Mouse (Mus musculus): Measurements from ENCODE around the gene 2410004P03Rik.
"Not testable (repeated sequence)": the region's sequence is repeated elsewhere in the genome, so short reads cannot be mapped to it uniquely, and the experiment has no call there.

2410004P03Rik gene

DNA sequence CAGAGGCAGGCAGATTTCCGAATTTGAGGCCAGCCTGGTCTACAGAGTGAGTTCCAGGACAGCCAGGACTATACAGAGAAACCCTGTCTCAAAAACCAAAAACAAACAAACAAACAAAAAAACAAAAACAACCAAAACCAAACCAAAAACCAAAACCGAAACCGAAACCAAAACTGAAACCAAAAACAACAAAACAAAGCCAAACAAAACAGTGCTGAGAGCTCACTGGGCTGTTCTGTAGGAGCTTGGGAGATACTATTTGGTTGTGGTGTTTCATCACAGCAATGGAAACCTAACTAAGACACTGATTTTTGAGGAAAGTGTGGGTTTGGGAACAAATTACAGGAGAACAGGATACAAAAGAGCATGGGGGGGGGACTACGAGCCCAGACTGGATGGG lies 10.6 kb upstream of the 2410004P03Rik start:
- DNase-seq (ENCODE audit: low spot score in 2 of 2): no peak

DNA sequence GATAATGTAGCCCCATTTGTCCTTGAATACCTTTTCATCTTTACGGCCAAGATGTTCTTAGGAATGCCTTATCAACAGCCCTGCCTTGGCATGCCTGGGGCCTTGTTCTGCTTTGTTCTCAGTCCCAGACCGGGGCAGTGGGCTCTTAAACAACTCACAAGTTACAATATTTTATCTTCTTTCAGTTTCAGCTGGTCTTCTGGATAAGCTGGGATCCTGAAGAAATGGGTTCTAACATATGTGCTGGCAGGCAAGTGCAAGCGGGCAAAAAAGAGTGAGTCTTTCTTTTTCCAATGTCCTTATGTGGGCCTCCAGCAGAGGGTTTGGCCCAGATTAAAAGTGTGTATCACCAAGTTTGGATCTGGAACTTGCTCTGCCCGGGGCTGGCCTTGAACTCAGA lies 9.6 kb upstream of the 2410004P03Rik start:
- not testable (repeated sequence) for DNase-seq (ENCODE audit: low spot score in 2 of 2)

DNA sequence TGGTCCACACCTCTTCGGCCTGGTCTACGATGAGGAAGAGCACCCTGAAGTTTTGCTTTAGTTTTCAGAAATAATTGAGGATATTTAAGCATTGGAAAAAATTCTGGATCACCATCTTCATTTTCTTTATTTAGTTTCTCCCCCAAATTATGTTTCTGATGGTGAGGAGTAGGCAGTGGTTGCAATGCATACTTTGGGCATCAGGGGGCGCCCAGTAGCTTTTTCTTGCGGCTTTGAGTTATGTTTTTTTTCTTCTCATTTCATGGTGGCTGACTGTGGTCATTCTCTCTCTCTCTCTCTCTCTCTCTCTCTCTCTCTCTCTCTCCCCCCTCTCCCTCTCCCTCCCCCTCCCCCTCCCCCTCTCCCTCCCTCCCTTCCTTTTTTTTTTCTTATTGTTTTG lies 6.9 kb upstream of the 2410004P03Rik start:
- peak; percentile 80 to 87 for DNase-seq (ENCODE audit: low spot score in 2 of 2)

DNA sequence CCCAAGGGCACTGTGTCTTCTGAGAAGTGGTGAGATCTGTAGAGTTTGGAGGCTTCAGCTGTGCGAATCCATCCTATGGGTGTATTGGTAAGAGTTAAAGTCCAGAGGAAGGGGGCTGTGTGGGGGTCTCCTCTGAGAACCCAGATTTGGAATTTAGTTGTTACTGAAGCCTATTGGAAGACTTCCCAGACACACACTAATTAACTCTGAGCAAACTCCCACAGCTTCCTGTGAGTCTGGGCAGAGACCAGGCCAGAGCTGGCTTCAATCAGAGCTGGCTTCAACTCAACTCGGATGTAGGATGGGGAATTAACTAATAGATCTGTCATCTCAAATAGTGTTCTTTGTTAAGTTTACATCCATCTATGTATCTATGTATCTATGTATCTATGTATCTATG lies 4.2 kb upstream of the 2410004P03Rik start:
- DNase-seq (ENCODE audit: low spot score in 2 of 2): no peak

DNA sequence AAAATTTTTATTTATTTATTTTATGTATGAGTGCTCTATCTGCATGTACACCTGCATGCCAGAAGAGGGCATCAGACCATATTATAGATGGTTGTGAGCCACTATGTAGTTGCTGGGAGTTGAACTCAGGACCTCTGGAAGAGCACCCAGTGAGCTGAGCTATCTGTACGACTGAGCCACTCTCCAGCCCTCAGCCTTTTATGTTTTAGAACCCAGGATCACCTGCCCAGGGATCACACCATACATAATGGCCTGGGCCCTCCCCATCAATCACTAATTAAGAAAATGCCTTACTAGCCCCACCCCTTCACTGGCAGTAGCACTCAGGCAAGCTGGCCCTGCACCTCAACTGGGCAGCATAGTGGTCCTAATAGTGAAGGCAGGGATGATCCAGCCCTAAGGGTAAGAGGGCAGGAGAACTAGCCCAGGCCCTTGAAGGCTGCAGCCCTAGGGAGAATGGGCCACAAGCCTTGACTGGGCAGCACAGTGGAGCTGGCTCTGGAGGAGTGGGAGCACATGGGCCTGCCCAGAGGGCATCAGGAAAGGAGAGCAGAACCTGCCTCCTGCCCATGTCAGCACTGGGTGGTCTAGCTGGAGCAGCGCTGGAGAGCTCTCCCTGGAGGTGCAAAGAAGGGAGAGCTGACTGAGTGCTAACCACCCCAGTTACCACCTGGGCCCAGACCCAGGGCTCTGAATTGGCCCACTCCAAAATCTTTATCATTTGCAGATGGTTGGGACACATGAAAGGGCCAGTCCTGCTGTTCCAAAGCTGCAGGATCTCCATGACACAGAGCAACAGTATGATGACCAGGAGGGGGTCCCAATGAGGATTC lies 756 bp upstream of the 2410004P03Rik start:
- DNase-seq (ENCODE audit: low spot score in 2 of 2): no peak

DNA sequence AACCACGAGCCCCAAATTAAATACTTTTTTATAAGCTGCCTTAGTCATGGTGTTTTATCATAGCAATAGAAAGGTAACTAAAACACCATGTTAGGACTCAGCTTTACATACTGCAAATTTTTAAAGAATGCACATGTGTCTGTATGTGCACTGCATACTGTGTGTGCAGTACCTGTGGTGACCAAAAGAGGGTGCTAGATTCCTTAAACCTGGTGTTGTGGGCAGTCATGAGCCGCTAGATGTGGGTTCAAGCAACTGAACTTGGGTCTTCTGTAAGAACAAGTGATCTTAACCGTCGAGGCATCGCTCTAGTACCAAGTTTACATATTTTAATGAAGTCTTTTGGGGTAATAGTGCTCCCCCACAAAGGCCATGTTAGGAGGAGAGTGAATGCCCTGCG lies 2.1 kb downstream of the 2410004P03Rik start:
- DNase-seq (ENCODE audit: low spot score in 2 of 2): no peak

DNA sequence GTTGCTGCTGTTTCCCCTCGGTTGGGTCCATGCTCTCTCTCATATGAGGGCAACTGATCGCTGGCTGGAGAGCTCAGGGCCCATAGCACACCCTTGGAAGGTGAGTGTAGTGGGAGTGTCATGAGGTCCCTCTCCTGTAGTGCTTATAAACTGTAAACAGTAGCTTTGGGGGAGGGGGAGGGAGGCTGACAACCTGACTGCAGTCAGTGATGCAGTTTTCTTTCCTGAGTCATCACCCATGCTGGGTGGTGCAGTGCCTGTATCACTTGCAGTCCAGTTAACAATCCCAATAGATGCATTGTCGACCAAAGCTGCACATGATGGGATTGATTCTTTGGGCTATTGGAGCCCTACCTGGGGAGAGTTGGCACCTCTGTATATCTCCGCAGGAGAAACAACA lies 10.3 kb downstream of the 2410004P03Rik start:
- DNase-seq (ENCODE audit: low spot score in 2 of 2): no peak

DNA sequence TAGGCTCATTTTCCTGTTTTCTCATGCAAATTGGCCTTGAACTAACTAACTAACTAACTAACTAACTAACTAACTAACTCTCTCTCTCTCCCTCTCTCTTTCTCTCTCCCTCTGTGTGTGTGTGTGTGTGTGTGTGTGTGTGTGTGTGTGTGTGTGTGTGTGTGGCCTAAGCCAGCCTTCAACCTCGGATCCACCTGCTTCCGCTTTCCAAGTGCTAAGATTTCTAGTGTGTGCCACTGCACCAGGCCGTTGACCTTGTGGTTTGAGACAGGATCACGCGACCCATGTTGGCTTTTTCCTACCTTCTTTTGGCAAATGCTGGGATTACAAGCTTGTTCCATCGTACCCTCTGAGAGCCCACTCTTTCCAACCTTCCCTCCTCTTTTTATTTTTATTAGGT lies 10.9 kb downstream of the 2410004P03Rik start:
- DNase-seq (ENCODE audit: low spot score in 2 of 2): no peak

DNA sequence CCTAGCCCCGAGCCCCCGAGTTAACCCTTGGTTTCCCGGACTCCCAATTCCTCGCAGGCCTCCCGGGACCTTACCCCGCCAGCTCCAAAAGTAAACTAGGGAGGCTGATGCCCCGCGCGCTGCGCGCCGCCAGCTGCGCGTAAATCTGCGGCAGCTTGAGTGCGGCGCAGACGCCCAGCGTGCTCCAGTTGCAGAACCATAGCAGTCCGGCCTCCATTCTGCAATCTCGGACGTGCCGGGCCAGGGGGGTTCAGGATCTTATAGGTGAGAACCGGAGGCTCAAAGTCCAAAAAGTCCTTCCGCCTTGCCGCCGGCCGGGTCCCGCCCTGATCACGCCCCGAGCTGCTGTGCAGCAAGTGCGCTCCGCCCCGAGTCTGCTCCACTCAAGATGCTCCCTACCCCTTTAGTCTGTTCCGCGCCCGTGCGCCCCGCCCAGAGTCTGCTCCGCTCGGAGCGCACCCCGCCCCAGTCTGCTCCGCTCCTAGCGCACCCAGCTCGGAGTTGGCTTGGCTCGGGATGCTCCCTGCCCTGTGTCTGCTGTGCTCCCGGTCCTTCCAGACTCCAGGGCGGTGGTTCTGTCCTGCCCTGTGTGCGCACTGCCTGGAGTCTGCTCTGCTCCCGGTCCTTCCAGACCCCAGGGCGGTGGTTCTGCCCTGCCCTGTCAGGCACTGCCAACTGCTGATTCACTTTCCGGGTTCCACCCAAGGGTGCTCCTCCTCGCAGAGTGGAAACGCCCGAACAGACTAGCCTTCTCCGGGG lies 11.6 kb downstream of the 2410004P03Rik start, which contains the start of gene Pqlc3:
Gene Pqlc3, minus strand, starts transcription at position 670 of the 759 bp plus-strand sequence.
- DNase-seq (ENCODE audit: low spot score in 2 of 2): peak; percentile 68 to 71

DNA sequence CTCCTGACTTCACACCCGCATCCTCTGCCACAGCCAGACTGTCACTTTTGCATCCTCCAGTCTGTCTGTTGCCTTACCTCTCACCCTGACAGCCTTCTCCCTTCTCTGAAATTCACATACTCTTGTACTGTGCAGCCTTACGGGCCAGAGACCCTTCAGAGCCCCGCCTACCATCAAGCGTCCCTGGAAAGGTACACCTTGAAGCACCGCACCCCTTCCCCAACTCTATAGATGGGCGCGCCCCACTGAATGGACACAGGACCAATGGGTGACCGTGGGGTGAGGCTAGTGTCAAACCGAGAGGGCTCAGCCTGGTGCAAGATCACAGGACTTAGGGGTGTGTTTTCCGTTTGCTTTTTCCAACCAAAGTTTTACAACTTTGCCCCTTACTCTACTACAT lies 12.4 kb downstream of the 2410004P03Rik start:
- DNase-seq (ENCODE audit: low spot score in 2 of 2): no peak

DNA sequence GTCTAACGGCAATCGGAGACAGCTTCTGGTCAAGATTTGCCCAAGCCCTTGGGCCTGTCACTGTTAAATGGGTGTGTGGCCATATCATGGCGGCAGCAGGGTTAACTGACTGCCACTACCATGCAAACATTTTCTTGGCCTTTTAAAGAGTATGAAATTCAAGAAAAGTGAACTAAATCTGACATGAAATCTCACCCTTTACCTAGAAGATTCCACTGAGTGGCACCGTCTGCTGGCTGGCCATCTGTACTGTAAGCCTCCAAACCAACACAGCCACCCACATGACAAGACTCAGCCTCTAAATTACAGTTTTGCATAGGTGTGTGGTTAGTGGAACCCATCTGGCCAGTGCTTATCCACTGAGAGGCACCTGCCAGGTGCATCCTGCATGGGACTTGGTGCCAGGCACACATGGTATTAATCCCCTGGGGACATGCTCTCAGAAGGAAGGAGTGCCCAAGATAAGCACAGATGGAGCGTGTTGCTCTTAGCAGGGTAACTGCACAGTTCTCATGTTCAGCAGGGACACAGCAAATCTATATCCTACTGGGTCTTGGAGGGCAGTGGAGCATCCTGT lies 14.6 kb downstream of the 2410004P03Rik start:
- DNase-seq (ENCODE audit: low spot score in 2 of 2): peak in 1 of 2 experiments; percentile 30

DNA sequence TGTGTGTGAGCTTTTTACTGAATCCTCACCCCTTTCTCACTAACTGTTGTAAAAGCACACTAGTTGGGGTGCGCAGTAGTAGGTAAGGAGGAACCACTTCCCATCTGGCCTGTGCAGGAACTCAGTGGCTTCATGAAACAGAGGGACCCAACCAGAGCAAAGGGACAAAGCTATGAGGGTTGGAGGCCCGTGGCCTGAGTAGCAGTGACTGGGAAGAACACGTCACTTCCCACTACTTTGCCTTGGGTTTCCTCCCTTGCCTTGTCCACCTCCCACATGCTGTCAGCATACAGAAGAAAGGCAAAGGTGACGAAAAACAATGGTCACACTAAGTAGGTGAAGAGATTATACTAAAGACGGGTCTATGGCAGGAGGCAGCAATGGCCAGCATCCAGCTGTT lies 15.2 kb downstream of the 2410004P03Rik start:
- DNase-seq (ENCODE audit: low spot score in 2 of 2): no peak

DNA sequence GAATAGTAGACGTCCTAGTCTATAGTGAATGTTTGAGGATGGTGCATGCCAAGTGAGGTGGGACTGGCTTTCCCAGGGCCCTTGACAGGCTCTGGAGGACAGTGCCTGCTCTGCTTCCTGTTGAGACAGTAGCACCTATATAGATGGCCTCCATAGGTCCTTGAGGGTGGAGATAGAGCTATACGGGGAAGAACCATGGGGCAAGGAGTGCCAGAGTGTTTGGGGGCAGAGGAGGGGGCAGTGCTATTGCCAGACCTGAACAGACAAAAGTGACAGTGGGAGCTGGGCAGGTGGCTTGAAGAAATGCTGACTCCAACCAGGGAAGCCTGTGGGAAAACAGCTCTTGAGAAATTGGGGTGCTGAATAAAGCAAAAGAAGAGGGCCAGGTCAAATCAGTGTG lies 17.2 kb downstream of the 2410004P03Rik start:
- no peak for DNase-seq (ENCODE audit: low spot score in 2 of 2)

DNA sequence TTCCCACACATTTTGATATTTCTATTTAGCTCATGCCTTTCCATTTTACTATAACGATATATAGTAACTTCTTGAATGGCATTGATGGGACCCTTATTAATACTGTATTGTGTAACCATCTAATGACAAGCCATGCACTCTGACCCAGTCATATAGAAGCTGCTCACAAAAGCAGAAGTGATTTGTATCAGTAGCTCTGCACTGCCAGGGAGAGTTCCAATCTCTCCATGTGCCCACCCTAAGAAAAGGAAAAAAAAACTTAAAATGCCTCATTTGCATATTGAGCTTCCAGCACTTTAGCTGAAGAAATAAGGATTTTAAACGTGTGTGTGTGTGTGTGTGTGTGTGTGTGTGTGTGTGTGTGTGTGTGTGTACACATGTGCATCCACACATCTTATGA lies 19.2 kb downstream of the 2410004P03Rik start:
- DNase-seq (ENCODE audit: low spot score in 2 of 2): no peak

DNA sequence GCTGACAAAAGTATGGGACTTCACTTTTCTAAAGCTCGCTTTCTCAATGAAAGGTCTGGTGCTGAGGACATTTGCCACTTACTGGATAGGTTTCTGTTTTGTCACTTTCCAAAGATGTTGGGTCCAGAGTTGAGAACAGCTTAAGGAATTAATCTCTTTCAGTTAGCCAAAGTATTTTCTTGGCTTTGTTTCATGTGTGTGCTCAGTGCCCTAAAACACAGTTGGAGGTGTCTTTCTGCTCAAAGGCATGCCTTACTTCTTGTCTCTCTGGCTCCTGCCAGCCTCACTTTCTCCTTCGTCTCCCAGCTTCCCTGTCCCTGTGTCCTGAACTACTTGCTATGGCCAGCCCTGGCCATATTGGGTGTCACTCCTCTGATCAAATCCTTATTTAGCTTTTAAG lies 20.2 kb downstream of the 2410004P03Rik start:
- DNase-seq (ENCODE audit: low spot score in 2 of 2): no peak

DNA sequence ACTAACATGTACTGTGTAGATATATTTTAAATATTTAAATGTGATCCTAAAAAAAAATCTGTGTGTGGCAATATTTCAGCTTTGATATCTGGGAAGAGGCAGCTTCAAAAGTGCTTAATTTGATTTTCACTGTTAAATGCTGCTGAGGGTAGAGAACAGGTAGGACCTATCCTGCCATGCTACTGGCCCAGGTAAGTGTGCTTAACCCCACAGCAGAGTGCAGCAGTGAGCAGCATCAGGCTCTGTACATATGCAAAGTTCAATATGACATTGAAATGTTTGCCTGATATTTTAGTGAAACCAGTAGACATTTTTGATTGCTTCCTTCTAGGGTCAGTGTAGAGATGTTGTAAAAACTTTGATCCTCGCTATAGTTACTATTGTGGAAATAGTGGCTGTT lies 25.7 kb downstream of the 2410004P03Rik start:
- no peak for DNase-seq (ENCODE audit: low spot score in 2 of 2)

DNA sequence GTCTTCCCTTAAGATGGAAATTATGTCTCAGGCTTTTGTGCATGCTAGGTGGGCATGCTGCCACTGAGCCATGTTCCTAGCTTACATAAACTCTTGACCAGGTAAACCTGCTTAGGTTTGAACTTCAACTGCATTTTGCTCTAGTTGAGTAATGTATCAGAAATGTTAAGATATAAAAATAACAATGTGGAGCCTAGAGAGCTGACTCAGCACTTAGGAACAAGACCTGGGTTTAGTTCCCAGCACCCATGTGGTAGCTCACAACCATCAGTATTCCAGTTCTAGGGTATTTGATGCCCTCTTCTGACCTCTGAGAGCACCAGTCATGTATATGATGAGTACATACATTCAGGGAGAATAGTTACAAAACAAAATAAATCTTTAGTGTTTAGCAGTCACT lies 34.4 kb downstream of the 2410004P03Rik start:
- no peak for DNase-seq (ENCODE audit: low spot score in 2 of 2)

DNA sequence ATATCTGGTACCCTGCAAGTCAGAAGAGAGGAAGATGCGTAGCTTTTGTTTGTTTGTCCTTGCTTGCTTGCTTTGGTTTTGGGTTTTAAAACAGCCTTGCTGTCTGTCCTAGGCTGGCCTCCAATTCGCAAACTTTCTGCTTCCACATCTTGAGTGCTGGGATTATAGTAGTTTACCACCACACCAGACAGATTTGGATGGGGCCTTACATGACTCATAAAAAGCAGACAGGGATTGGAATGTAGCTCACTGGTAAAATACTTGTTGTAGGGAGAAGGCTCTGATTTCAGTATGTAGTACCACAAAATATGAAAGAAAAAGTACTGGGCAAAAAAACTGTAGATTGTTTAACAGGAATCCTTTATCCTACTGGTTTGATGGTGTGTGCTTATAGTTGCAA lies 44.7 kb downstream of the 2410004P03Rik start:
- no peak for DNase-seq (ENCODE audit: low spot score in 2 of 2)

DNA sequence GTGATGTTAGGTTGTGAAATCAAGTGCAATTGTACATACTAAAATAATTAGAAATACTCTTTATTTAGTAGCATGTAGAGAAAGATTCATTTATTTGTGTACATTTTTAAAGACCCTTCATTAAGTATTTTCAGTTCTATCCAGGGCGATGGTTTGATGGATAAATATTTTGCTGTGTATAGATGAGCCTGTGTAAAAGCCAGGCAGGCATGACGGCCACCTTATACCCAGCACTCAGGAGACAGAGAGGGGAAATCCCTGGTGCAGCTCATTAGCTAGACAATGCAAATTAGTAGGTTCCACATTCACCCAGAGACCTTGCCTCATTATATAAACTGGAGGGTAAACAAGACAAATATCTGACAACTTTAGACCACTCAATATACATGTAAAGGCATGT lies 48.2 kb downstream of the 2410004P03Rik start:
- DNase-seq (ENCODE audit: low spot score in 2 of 2): no peak

DNA sequence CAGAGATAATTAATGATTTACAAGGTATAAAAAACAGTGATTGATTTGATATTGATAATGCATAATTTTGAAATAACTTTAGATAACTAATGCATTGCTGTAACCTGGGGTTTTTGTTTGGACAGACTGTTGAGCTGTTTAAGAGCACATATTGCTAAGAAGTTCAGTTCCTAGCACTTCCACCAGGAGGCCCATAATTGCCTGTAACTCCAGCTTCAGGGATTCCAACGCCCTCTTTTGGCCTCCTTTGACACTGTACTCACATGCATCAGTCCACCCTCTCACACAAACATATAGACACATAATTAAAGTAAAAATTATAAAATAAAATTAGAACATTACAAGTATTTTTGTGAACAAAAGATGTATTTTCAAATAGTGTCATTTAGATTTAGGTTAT lies 52.7 kb downstream of the 2410004P03Rik start:
- no peak for DNase-seq (ENCODE audit: low spot score in 2 of 2)
